Mouse (Mus musculus) frontal cortex, postnatal 25 days (tissue): ENCODE results near the gene Bglap2.
"Not testable (repeated sequence)": the region's sequence is repeated elsewhere in the genome, so short reads cannot be mapped to it uniquely, and the experiment has no call there.

ENCODE experiments used
- DNase-seq, 2 experiments: peaks; one replicate each; pipeline ENCODE4 v3.0.0; 2022; ENCODE audit warnings: low spot score in 2 of 2

The Bglap2 gene

GRCm38 (mm10) chr3:88378599-88378998 is at the start of gene Bglap2:
Gene Bglap2, minus strand, starts transcription at chr3:88378699.
- not testable (repeated sequence) for DNase-seq

- DNase-seq: no peak
These were observed 48.9 kb upstream of the Bglap2 start for GRCm38 (mm10) chr3:88427342-88427905.

- DNase-seq: no peak
These were observed 47.4 kb upstream of the Bglap2 start for GRCm38 (mm10) chr3:88425708-88426420.

- DNase-seq: no peak
These were observed 46.8 kb upstream of the Bglap2 start for GRCm38 (mm10) chr3:88425330-88425689.

- peak; percentile 71 to 89 for DNase-seq
These were observed 46.3 kb upstream of the Bglap2 start, which contains the start of gene Slc25a44 for GRCm38 (mm10) chr3:88424605-88425329. Gene Slc25a44, minus strand, starts transcription at chr3:88425139.

GRCm38 (mm10) chr3:88422020-88422720 is 43.7 kb upstream of the Bglap2 start:
- DNase-seq: no peak

- no peak for DNase-seq
These were observed 42.3 kb upstream of the Bglap2 start for GRCm38 (mm10) chr3:88420771-88421170.

- DNase-seq: no peak
These were observed 39.5 kb upstream of the Bglap2 start for GRCm38 (mm10) chr3:88418016-88418415.

GRCm38 (mm10) chr3:88415668-88416067 is 37.2 kb upstream of the Bglap2 start:
- no peak for DNase-seq

GRCm38 (mm10) chr3:88412636-88413035 is 34.1 kb upstream of the Bglap2 start:
- DNase-seq: no peak

- no peak for DNase-seq
These were observed 33.2 kb upstream of the Bglap2 start for GRCm38 (mm10) chr3:88411681-88412080.

- DNase-seq: no peak
These were observed 32.1 kb upstream of the Bglap2 start for GRCm38 (mm10) chr3:88410645-88411031.

- peak; percentile 80 for DNase-seq
These were observed 31.5 kb upstream of the Bglap2 start, which contains the start of gene Pmf1 for GRCm38 (mm10) chr3:88409741-88410644. Gene Pmf1, minus strand, starts transcription at chr3:88410331.

GRCm38 (mm10) chr3:88408953-88409352 is 30.5 kb upstream of the Bglap2 start:
- DNase-seq: no peak

GRCm38 (mm10) chr3:88407529-88407928 is 29.0 kb upstream of the Bglap2 start:
- no peak for DNase-seq

- DNase-seq: peak; percentile 19 to 60
These were observed 28.6 kb upstream of the Bglap2 start for GRCm38 (mm10) chr3:88407090-88407489.

GRCm38 (mm10) chr3:88403522-88404230 is 25.2 kb upstream of the Bglap2 start:
- no peak for DNase-seq

- no peak for DNase-seq
These were observed 20.2 kb upstream of the Bglap2 start for GRCm38 (mm10) chr3:88398666-88399065.

- DNase-seq: no peak
These were observed 17.2 kb upstream of the Bglap2 start for GRCm38 (mm10) chr3:88395742-88396141.

- no peak for DNase-seq
These were observed 16.8 kb upstream of the Bglap2 start for GRCm38 (mm10) chr3:88395288-88395687.
